Mouse (Mus musculus) heart, embryonic 15.5 days (tissue): ENCODE measurements around the gene Wfs1. TPM values are rescaled to one million over a fixed set of nuclear protein-coding genes. Genes with fewer than 3 reads are reported as not detected.
A peak's percentile ranks its signal among the peaks of the same experiment; 100 is the strongest.

Source experiments
- ATAC-seq: fragments of 200-750 bp; cut with Nextera tagmentation; replicated peaks from 2 replicates; pipeline ENCODE4 v1.8.0; 2017; ENCODE audit warnings: low read depth, moderate TSS enrichment; ENCODE audit not compliant: insufficient number of reproducible peaks, insufficient read depth, low FRiP score
- H3K27ac ChIP-seq: fragments of 300-500 bp; sonication (generic); 2 replicates; pipeline ENCODE4 v1.5.1; 2015; ENCODE audit warnings: mild to moderate bottlenecking, inconsistent platforms
- H3K27me3 ChIP-seq: fragments of 300-500 bp; sonication (generic); 2 replicates; pipeline ENCODE4 v1.6.1; 2015; ENCODE audit warnings: inconsistent platforms
- H3K36me3 ChIP-seq: fragments of 300-500 bp; sonication (generic); 2 replicates; pipeline ENCODE4 v1.6.1; 2015; ENCODE audit warnings: mild to moderate bottlenecking, inconsistent platforms
- H3K4me1 ChIP-seq: fragments of 300-500 bp; sonication (generic); replicated peaks from 2 replicates; pipeline ENCODE4 v1.6.1; 2015; ENCODE audit warnings: inconsistent platforms
- H3K4me2 ChIP-seq: fragments of 300-500 bp; sonication (generic); 2 replicates; pipeline ENCODE4 v1.6.1; 2015; ENCODE audit warnings: inconsistent platforms, mild to moderate bottlenecking, moderate library complexity
- H3K4me3 ChIP-seq: fragments of 300-500 bp; sonication (generic); 2 replicates; pipeline ENCODE4 v1.5.1; 2015; ENCODE audit warnings: mild to moderate bottlenecking, inconsistent platforms
- H3K9ac ChIP-seq: fragments of 300-500 bp; sonication (generic); 2 replicates; pipeline ENCODE4 v1.6.1; 2015; ENCODE audit warnings: mild to moderate bottlenecking, inconsistent platforms
- H3K9me3 ChIP-seq: fragments of 300-500 bp; sonication (generic); replicated peaks from 2 replicates; pipeline ENCODE4 v1.6.1; 2016; ENCODE audit warnings: inconsistent platforms
- WGBS: fragments of 180-500 bp; shearing (Covaris S2); methylation state at CpG from one replicate; pipeline ENCODE4 v1.1.7; 2015; ENCODE audit warnings: mixed read lengths; 5-methylcytosine and 5-hydroxymethylcytosine counted together
- polyA plus RNA-seq: library from polyadenylated mRNA; unstranded; fragments of >200 nt; fragmentation: Nextera tagmentation; extraction: Ambion mirVana; gene quantifications from 2 replicates; pipeline ENCODE4 v1.2.1, GENCODE M21; 2015

The Wfs1 gene
- polyA plus RNA-seq, 1 experiment from 2014 or later: 15.4 TPM

DNA sequence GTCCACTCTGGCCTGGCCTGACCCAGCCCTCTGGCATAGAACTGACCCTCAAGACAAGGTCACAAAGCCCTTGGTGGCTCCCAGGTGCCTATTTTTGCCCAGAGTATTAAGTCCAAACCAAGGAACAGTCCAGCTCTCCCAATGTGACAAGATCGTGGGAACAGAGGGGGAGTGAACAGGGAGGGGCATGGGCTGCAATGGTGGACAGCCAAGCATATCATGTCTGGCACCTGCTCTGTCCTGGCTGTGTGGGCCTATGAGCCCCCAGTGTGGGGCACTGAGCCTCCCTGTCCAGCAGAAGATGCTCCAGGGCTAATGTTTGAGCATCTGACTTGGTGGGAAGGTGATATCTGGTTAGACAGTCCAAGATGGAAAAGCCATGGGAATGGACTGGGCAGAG, 2.4 kb downstream of the Wfs1 start:
- Histone ChIP-seq H3K4me1 (peaks cover 26% of the 10 kb centered on the region), H3K9me3 (no peaks in the 10 kb centered on the region), H3K4me2 (no peak overlapping the region), H3K4me3 (no peak overlapping the region), H3K9ac (no peak overlapping the region), H3K27me3 (no peaks in the 10 kb centered on the region), H3K27ac (no peak overlapping the region), H3K36me3 (peaks cover under 1% of the 10 kb centered on the region; the same call in 1 of the 2 replicates)
- ATAC-seq: no peak
- WGBS: 46% methylated on average over 1 of the region's 1 CpGs

DNA sequence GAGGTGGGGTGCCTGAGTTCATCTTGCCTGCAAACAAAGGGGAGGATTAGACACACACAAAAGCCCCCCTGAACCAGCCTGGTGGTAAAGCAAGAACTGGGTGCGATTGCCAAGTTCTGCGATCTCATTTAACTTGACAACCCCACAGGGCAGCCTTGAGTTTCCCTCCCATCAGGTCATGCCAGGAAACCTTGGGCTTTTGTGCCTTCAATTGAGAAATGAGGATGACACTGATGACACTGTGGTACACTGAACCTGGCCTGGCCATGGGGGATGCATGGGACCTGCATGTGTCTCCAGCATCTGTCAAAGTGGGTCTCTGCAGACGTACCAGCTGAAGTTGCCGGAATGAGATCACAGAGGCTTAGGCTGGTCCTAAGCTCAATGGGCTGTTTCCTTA, 6.7 kb downstream of the Wfs1 start:
- H3K4me3 ChIP-seq: no peak overlapping the region
- peaks cover 8% of the 10 kb centered on the region for H3K36me3 ChIP-seq
- no peak overlapping the region for H3K9ac ChIP-seq
- WGBS: 91% methylated on average over 4 of the region's 4 CpGs
- no peak overlapping the region for H3K27ac ChIP-seq
- no peak overlapping the region for H3K4me2 ChIP-seq
- H3K4me1 ChIP-seq: peaks cover 28% of the 10 kb centered on the region
- no peaks in the 10 kb centered on the region for H3K27me3 ChIP-seq
- ATAC-seq: no peak
- no peaks in the 10 kb centered on the region for H3K9me3 ChIP-seq

DNA sequence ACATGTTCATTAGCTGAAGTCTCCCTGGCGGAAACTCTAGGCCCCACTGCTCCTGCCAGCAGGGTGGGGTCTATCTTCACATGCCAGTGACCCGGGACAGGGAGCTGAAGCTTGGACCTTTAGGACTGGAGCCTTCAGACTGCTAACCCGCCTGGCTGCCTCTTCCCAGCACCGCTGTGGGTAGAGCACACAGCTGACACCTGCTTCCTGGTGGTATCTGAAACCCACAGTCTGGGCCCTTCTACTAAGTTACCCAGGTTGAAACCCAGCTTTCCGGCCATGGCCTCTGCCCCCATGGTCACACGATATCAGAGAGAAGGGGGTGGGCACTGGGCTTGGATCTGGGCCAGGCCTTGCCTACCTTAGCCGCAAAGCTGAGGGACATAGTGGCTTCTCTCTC, 9.4 kb downstream of the Wfs1 start:
- H3K4me3 ChIP-seq: no peak overlapping the region
- H3K9ac ChIP-seq: no peak overlapping the region
- 67% methylated on average over 7 of the region's 7 CpGs for WGBS
- H3K27ac ChIP-seq: no peak overlapping the region
- ATAC-seq: no peak
- H3K27me3 ChIP-seq: no peaks in the 10 kb centered on the region
- H3K9me3 ChIP-seq: no peaks in the 10 kb centered on the region
- H3K36me3 ChIP-seq: peaks cover 8% of the 10 kb centered on the region
- H3K4me1 ChIP-seq: peaks cover 17% of the 10 kb centered on the region
- H3K4me2 ChIP-seq: no peak overlapping the region

DNA sequence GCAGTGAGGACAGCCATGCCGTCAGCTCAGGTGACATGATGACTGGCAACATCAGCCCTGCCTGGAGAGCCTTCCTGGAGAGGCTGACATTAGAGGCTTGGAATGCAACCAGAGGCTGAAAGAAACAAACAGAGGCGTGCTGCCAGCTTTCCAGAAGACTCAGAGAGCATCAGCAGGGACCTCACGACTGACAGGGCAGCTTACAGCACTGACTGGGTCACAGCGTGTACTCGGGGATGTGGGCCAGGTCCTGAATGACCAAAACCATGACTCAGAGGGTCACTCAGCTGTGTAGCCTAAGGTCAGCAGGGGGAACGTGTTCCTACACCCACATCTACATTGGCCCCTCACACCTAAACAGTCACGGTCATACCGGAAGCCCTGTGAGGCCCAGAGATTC, 10.0 kb downstream of the Wfs1 start:
- peaks cover 17% of the 10 kb centered on the region for H3K4me1 ChIP-seq
- no peak overlapping the region for H3K9ac ChIP-seq
- WGBS: 57% methylated on average over 8 of the region's 8 CpGs
- H3K4me2 ChIP-seq: no peak overlapping the region
- H3K27ac ChIP-seq: no peak overlapping the region
- H3K4me3 ChIP-seq: no peak overlapping the region
- no peak for ATAC-seq
- H3K9me3 ChIP-seq: no peaks in the 10 kb centered on the region
- no peaks in the 10 kb centered on the region for H3K27me3 ChIP-seq
- H3K36me3 ChIP-seq: peaks cover 8% of the 10 kb centered on the region

DNA sequence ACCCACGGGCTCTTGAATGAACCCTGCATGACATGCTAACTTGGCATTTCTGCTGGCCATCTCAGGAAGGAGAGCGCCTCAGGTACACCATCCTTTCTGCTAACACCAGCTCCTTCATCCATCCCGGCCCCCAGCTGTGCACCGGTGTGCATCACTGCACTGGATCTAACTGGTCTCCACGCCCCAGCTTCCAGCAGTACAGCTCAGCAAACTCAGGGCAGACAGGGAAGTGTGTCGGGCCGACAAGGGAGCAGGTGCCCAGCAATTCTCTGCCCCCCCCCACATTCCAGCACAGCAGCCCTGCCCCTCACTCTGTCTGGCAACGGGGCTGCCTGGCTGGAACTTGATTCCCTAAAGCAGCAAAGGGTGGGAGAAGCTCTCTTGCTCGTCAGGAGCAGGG, 11.2 kb downstream of the Wfs1 start:
- H3K4me2 ChIP-seq: no peak overlapping the region

DNA sequence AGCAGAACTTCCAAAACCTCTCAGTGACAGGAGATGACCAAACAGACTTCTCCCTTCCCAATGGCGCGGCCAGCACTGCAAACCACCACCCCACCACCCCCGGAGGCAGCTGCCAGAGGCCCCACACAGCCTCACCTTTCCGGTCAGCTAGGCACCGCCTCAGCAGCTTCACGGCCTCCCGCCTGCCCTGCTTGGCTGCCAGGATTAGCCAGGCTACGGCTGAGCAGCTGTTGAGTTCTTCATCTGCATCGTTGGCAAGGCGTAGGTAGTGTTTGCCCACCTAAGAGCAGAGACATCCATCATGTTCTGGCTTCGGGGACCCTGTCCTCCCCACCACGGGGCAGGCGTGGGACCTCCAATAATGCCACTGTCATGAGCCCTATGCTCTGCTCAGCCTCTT, 13.7 kb downstream of the Wfs1 start:
- peaks cover 17% of the 10 kb centered on the region for H3K4me1 ChIP-seq
- no peaks in the 10 kb centered on the region for H3K27me3 ChIP-seq
- H3K9me3 ChIP-seq: no peaks in the 10 kb centered on the region
- no peak overlapping the region for H3K4me3 ChIP-seq
- no peak overlapping the region for H3K27ac ChIP-seq
- peaks cover 9% of the 10 kb centered on the region; the same call in 1 of the 2 replicates for H3K36me3 ChIP-seq
- H3K4me2 ChIP-seq: no peak overlapping the region
- WGBS: 81% methylated on average over 13 of the region's 13 CpGs
- no peak for ATAC-seq
- H3K9ac ChIP-seq: no peak overlapping the region

More for the DNA sequence above, 11.2 kb downstream of the Wfs1 start:
- H3K36me3 ChIP-seq: peaks cover 11% of the 10 kb centered on the region
- H3K27ac ChIP-seq: no peak overlapping the region
- H3K4me1 ChIP-seq: peaks cover 17% of the 10 kb centered on the region
- no peak overlapping the region for H3K4me3 ChIP-seq
- 67% methylated on average over 9 of the region's 9 CpGs for WGBS
- ATAC-seq: no peak
- H3K9ac ChIP-seq: no peak overlapping the region
- no peaks in the 10 kb centered on the region for H3K27me3 ChIP-seq
- H3K9me3 ChIP-seq: no peaks in the 10 kb centered on the region

DNA sequence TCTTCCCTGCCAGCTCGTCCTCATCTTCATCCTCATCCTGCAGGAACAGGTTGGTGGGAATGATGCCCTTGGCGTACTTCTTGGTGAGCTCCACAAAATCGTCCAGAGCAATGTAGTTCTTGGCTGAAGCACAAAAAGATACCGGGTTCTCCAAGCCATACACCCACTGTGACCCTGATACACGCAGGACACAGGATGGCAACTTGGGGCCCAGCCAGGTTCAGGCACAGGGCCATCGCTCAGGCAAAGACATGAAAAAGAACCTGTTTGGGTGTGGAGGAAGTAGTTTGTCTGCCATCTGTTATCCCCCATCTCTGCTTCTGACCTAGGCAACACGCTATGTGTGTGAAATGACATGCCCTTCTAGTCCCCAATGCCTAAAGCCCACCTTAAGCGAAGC, 17.4 kb downstream of the Wfs1 start:
- H3K4me3 ChIP-seq: no peak overlapping the region
- 75% methylated on average over 8 of the region's 8 CpGs for WGBS
- peaks cover 27% of the 10 kb centered on the region for H3K36me3 ChIP-seq
- H3K9me3 ChIP-seq: no peaks in the 10 kb centered on the region
- no peaks in the 10 kb centered on the region for H3K27me3 ChIP-seq
- no peaks in the 10 kb centered on the region for H3K4me1 ChIP-seq
- no peak overlapping the region for H3K9ac ChIP-seq
- ATAC-seq: no peak
- no peak overlapping the region for H3K27ac ChIP-seq
- H3K4me2 ChIP-seq: no peak overlapping the region

DNA sequence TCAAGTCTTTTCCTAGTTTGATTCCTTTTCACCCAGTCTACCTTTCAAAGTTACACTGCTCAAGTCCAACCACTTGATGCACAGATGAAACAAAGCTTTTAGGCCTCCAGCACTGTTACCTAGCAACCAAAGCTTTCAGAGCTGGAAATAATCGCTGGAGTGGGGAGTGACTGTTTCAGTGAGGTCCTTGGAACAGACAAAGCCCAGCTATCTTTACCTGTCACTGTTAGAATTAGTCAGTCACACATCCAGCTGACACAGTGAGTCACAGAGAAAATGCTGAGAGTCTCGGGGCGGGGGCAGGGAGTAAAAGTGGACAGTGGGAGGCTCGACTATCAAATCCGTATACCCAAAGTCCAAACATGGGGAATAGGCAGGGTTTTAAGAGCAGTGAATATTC, 28.5 kb downstream of the Wfs1 start:
- Histone ChIP-seq H3K4me2 (no peak overlapping the region; the same call in 1 of the 2 replicates), H3K9me3 (no peaks in the 10 kb centered on the region), H3K27ac (no peak overlapping the region), H3K36me3 (peaks cover 4% of the 10 kb centered on the region; the same call in 1 of the 2 replicates), H3K27me3 (no peaks in the 10 kb centered on the region), H3K4me3 (no peak overlapping the region), H3K4me1 (peaks cover 6% of the 10 kb centered on the region), H3K9ac (no peak overlapping the region)
- peak; percentile 60; the same call in 1 of the 2 replicates for ATAC-seq
- 17% methylated on average over 5 of the region's 5 CpGs for WGBS

DNA sequence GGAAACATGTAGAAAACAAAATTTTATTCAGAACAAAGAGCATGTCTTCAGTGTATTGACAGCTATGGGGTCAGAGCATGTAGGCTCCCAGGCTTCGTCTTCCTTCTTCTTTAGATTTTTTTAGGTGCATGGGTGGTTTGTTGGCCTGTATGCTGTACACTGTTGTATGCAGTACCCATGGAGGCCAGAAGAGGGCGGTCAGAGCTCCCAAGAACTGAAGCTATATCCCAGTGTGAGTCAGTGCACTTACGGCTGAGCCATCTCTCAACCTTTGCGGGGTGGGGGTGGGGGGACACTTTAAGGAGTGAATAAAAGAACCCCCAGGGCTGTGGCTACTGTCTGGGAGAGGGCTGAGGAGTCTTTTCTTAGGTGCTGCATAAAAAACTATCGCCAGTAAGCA, 30.2 kb downstream of the Wfs1 start:
- H3K27ac ChIP-seq: no peak overlapping the region
- no peak overlapping the region for H3K9ac ChIP-seq

DNA sequence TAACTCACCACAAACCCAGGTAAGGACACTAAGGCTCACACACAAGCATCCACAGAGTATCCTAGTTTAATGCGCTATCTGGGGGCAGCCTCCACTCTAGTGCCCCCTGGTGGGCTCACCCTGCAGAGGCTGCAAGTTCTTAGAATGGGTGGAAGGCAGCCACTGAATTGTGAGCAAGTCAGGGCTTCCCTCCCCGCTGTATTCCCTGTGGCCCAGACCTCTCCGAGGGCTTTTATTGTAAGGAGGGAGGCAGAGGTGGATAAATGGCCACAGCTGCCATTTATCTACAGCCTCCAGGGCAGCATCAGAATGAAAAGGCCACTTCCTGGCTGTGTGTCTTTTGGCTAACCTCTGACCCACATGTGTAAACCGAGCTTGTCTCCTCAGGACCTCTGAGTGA, 33.6 kb downstream of the Wfs1 start:
- H3K4me3 ChIP-seq: no peak overlapping the region
- no peak overlapping the region for H3K9ac ChIP-seq
- no peak overlapping the region for H3K4me2 ChIP-seq
- ATAC-seq: no peak
- H3K36me3 ChIP-seq: no peaks in the 10 kb centered on the region
- H3K9me3 ChIP-seq: no peaks in the 10 kb centered on the region
- 0 out of 2 replicates have a peak, but pooled peaks cover 8% of the 10 kb centered on the region for H3K27me3 ChIP-seq
- H3K27ac ChIP-seq: no peak overlapping the region
- WGBS: 14% methylated on average over 4 of the region's 4 CpGs
- 0 out of 2 replicates have a peak, but pooled peaks cover 2% of the 10 kb centered on the region for H3K4me1 ChIP-seq

More for the DNA sequence above, 30.2 kb downstream of the Wfs1 start:
- no peak for ATAC-seq
- Histone ChIP-seq H3K9me3 (no peaks in the 10 kb centered on the region), H3K36me3 (no peaks in the 10 kb centered on the region), H3K4me3 (no peak overlapping the region), H3K4me1 (peaks cover 6% of the 10 kb centered on the region), H3K27me3 (no peaks in the 10 kb centered on the region), H3K4me2 (no peak overlapping the region)
- WGBS: 35% methylated on average over 5 of the region's 5 CpGs

DNA sequence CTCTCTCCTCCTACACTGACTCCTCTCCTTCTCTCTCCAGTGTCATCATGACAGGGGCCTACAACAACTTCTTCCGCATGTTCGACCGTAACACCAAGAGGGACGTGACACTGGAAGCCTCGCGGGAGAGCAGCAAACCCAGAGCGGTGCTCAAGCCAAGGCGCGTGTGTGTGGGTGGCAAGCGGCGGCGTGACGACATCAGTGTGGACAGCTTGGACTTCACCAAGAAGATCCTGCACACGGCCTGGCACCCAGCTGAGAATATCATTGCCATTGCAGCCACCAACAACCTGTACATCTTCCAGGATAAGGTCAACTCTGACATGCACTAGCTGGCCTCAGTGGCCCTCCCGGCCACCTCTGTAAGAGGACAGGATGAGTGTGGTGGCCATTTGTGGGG, 36.7 kb downstream of the Wfs1 start:
- Histone ChIP-seq H3K36me3 (no peaks in the 10 kb centered on the region), H3K27me3 (peaks cover 17% of the 10 kb centered on the region; the same call in 1 of the 2 replicates), H3K27ac (no peak overlapping the region), H3K4me1 (no peaks in the 10 kb centered on the region), H3K4me3 (no peak overlapping the region), H3K9me3 (no peaks in the 10 kb centered on the region), H3K9ac (no peak overlapping the region), H3K4me2 (no peak overlapping the region)
- 84% methylated on average over 15 of the region's 15 CpGs for WGBS
- no peak for ATAC-seq

DNA sequence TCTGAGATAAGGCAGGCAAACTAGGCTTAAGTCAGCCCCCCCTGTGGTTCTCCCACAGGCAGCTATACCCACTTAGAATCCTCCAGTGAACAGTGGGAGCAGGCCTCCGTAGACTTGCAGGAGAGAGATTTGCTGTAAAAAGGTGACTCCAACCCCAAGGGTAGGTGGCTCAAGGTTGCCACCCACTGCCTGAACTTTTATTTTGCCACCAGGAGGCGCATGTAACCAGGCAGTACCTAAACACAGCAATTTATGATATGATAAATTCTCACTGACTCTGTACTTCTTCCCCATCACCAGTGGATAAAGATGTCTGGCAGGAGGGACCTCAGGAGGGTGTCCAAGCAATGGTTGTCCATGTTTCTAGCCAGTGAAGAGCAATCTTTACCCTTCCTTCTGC, 38.1 kb downstream of the Wfs1 start:
- Histone ChIP-seq H3K9me3 (no peaks in the 10 kb centered on the region), H3K4me1 (no peaks in the 10 kb centered on the region), H3K4me2 (no peak overlapping the region), H3K9ac (no peak overlapping the region), H3K27me3 (peaks cover 19% of the 10 kb centered on the region; the same call in 1 of the 2 replicates), H3K36me3 (no peaks in the 10 kb centered on the region), H3K27ac (no peak overlapping the region), H3K4me3 (no peak overlapping the region)
- 44% methylated on average over 2 of the region's 2 CpGs for WGBS
- no peak for ATAC-seq
